Mouse (Mus musculus): ENCODE measurements at regions not wholly inside any gene's neighbourhood (a gene's known extent, or its start where the extent isn't known, plus 50 kb on each side); places are given as distances from the start of the nearest gene placed in this dataset.

DNA sequence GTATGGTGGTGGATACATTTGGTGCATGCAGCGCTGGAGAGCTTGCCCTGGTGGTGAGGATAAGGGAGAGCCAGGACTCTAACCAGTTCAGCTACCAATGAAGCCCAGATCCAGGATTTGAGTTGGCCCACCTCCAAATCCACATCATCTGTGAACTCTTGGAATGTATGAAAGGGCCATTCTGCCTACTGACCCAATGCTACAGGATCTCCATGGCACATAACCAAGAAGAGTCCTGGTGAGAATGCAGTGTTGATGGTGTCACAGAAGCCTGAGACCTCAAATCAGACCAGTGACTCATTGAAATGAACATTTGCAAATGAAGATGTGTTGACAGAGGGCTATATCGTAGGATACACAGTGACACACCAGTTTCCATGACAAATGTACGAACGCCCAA is 121.0 kb upstream of the Slitrk5 start:
- no peak for DNase-seq (ENCODE audit: low read depth)

- peak; percentile 51 for DNase-seq (ENCODE audit: low read depth)
These were observed 105.5 kb upstream of the Slitrk5 start for GRCm38 (mm10) chr14:111569331-111569839.

DNA sequence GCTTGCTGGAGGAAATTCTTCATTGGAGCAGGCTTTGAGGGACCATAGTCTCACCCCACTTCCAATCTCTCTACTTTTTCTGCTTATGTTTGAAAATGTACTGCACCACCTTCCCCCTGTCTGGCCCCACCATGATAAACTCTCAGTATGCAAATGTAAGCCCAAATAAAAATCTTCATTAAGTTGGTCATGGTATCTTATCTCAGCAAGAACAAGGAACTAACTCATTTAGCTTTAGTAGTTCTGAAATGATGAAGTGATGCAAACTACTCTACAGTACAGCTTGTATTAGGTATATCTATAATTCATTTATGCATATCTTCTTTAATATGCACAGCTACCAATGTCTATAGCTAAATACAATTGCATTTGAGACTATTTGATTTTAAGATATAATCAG is 97.4 kb upstream of the Slitrk5 start:
- DNase-seq (ENCODE audit: low read depth), result no peak

DNA sequence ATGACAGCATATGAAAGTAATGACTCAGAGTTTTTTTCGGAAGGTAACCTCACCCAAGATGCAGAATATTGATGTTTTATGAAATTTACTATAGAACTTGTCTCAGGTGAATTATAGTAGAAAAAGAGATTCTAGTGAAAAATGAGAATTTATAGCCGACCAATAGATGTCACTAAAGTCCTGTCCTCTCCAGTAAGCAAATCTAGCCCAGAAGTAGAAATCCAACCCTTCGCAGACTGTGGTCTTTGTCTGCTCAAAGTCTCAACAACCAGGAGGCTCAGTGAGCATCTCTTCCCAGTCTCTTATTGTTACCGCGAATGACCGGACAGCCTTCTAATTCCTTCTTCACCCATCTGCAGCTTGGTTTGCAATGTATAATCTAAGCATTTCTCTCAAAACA is 91.8 kb upstream of the Slitrk5 start:
- DNase-seq (ENCODE audit: low read depth), result peak; percentile 4

- DNase-seq (ENCODE audit: low read depth), result no peak
These were observed 58.1 kb upstream of the Slitrk5 start for GRCm38 (mm10) chr14:111616824-111617223.

DNA sequence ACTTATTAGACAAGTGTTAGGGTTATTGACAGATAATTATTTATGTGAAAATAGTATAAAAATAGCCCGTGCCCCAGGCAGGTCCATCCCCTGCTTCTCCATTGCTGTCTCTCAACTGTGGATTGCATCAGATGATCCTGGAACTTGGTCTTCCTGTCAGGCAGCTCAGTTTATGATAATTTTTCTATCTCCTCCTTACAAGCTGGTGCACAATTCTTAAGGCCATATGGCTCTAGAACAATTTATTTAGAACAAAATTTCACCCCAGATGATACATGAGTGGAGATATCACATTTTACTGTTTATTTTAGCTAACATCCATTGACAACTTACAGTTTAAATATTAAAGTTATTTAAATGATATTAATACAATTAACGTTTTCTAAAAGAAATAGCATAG is 54.1 kb upstream of the Slitrk5 start:
- no peak for DNase-seq (ENCODE audit: low read depth)
